In the genomic region with DNA sequence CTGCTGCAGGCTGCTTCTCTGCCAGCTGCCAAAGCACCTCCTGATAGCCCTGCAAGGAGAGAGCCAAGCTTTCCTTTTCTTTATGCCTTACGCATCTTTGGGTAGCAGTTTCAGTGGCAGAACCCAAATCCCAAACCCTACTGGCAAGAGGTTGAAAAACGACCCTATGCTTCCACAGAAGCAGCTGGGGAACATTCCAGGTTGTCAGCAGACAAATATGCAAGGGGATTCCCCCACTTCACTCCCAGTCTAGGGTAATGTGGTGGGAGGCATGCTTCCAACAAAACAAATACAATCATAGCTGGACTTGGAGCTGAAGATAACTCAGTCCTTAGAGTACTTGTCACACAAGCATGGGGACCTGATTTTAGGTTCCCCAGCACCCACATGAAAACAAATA, we compare ENCODE assay signal across 22 mouse cellular contexts.
DNase-seq lines count a peak whose midpoint lies in the region; ATAC-seq lines count a peak whose summit lies in the region.
"Had no signal": no experiment of that assay in that cellular context is flagged by ENCODE, and none has a peak within 500 bp of the region (broad histone marks: within the 10 kb centered on the region; RNA-seq: fewer than 3 reads in every experiment).

No protein-coding gene starts in this region.

- ATAC-seq in heart, embryonic 16.5 days (replicated peaks; ENCODE audit: extremely low read depth, insufficient read depth, low FRiP score): 0 out of 2 replicates have a peak, but pooled peaks have one; percentile 28
- no peak for ATAC-seq in midbrain, embryonic 11.5 days (ENCODE audit: low FRiP score)
- ATAC-seq in midbrain, embryonic 16.5 days: no peak
- ATAC-seq in inflammation-experienced regulatory T-cells, adult 6 months: no peak
- ATAC-seq: intestine, embryonic 16.5 days; liver, postnatal 0 days had no signal

- H3K36me3 ChIP-seq in heart, embryonic 16.5 days (ENCODE audit: control insufficient read depth, insufficient read depth): no peaks in the 10 kb centered on the region
- H3K36me3 ChIP-seq in midbrain, embryonic 11.5 days (ENCODE audit: control insufficient read depth, insufficient read depth, low read length): no peaks in the 10 kb centered on the region
- no peaks in the 10 kb centered on the region for H3K36me3 ChIP-seq in midbrain, embryonic 16.5 days (ENCODE audit: control insufficient read depth, insufficient read depth, low read length)
- H3K36me3 ChIP-seq: forebrain, embryonic 12.5 days; G1E; hindbrain, embryonic 15.5 days; kidney, embryonic 15.5 days; limb, embryonic 10.5 days; midbrain, embryonic 10.5 days; neural tube, embryonic 12.5 days had no signal

- peak overlapping the region; percentile 52 for H3K27ac ChIP-seq in heart, embryonic 16.5 days (ENCODE audit: low read length)
- H3K27ac ChIP-seq in midbrain, embryonic 11.5 days (ENCODE audit: low read depth, low read length): no peak overlapping the region
- no peak overlapping the region for H3K27ac ChIP-seq in midbrain, embryonic 16.5 days (ENCODE audit: low read length)
- H3K27ac ChIP-seq: forebrain, embryonic 12.5 days; hindbrain, embryonic 15.5 days; kidney, embryonic 15.5 days; left cerebral cortex, adult 2 months; limb, embryonic 10.5 days; midbrain, embryonic 10.5 days; neural tube, embryonic 12.5 days; stomach, postnatal 0 days had no signal

- H3K4me3 ChIP-seq in heart, embryonic 16.5 days (ENCODE audit: low read length): no peak overlapping the region
- H3K4me3 ChIP-seq in midbrain, embryonic 11.5 days (ENCODE audit: low read depth, low read length): no peak overlapping the region
- no peak overlapping the region for H3K4me3 ChIP-seq in midbrain, embryonic 16.5 days (ENCODE audit: low read depth, low read length)
- H3K4me3 ChIP-seq: forebrain, embryonic 12.5 days; hindbrain, embryonic 15.5 days; kidney, embryonic 15.5 days; left cerebral cortex, adult 2 months; limb, embryonic 10.5 days; midbrain, embryonic 10.5 days; neural tube, embryonic 12.5 days had no signal

- no peaks in the 10 kb centered on the region for H3K27me3 ChIP-seq in heart, embryonic 16.5 days (ENCODE audit: control insufficient read depth, insufficient read depth, low read length)
- H3K27me3 ChIP-seq in midbrain, embryonic 11.5 days (ENCODE audit: control insufficient read depth, insufficient read depth, low read length): no peaks in the 10 kb centered on the region
- no peaks in the 10 kb centered on the region for H3K27me3 ChIP-seq in midbrain, embryonic 16.5 days (ENCODE audit: control insufficient read depth, insufficient read depth, low read depth, low read length)
- H3K27me3 ChIP-seq: forebrain, embryonic 12.5 days; hindbrain, embryonic 15.5 days; kidney, embryonic 15.5 days; neural tube, embryonic 12.5 days had no signal

- peaks cover 17% of the 10 kb centered on the region for H3K4me1 ChIP-seq in heart, embryonic 16.5 days (ENCODE audit: control insufficient read depth, insufficient read depth, low read length)
- H3K4me1 ChIP-seq in midbrain, embryonic 11.5 days (ENCODE audit: control insufficient read depth, insufficient read depth, low read length): no peaks in the 10 kb centered on the region
- no peaks in the 10 kb centered on the region for H3K4me1 ChIP-seq in midbrain, embryonic 16.5 days (ENCODE audit: control insufficient read depth, insufficient read depth, low read length)
- H3K4me1 ChIP-seq: forebrain, embryonic 12.5 days; hindbrain, embryonic 15.5 days; kidney, embryonic 15.5 days; limb, embryonic 10.5 days; midbrain, embryonic 10.5 days; neural tube, embryonic 12.5 days had no signal

- no peaks in the 10 kb centered on the region for H3K9me3 ChIP-seq in heart, embryonic 16.5 days (replicated peaks; ENCODE audit: control insufficient read depth, low read length)
- no peaks in the 10 kb centered on the region for H3K9me3 ChIP-seq in midbrain, embryonic 11.5 days (ENCODE audit: control insufficient read depth, low read length)
- no peaks in the 10 kb centered on the region for H3K9me3 ChIP-seq in midbrain, embryonic 16.5 days (replicated peaks; ENCODE audit: control insufficient read depth, low read length, poor library complexity, severe bottlenecking)
- H3K9me3 ChIP-seq: forebrain, embryonic 12.5 days; G1E; hindbrain, embryonic 15.5 days; kidney, embryonic 15.5 days; limb, embryonic 10.5 days; midbrain, embryonic 10.5 days; neural tube, embryonic 12.5 days had no signal

- H3K4me2 ChIP-seq in heart, embryonic 16.5 days (ENCODE audit: low read depth, low read length): no peak overlapping the region; the same call in 1 of the 2 replicates
- no peak overlapping the region for H3K4me2 ChIP-seq in midbrain, embryonic 11.5 days
- H3K4me2 ChIP-seq in midbrain, embryonic 16.5 days (ENCODE audit: low read length): no peak overlapping the region
- H3K4me2 ChIP-seq: forebrain, embryonic 12.5 days; hindbrain, embryonic 15.5 days; kidney, embryonic 15.5 days; neural tube, embryonic 12.5 days had no signal

- intact Hi-C loops in heart, postnatal 25 days (cut with DNase I): no loop called here
- intact Hi-C loops in heart, postnatal 10 days (cut with DNase I): no loop called here

- no peak overlapping the region for H3K9ac ChIP-seq in heart, embryonic 16.5 days (ENCODE audit: low read length)
- no peak overlapping the region for H3K9ac ChIP-seq in midbrain, embryonic 11.5 days (ENCODE audit: low read length)
- no peak overlapping the region for H3K9ac ChIP-seq in midbrain, embryonic 16.5 days (ENCODE audit: low read depth, low read length)
- H3K9ac ChIP-seq: forebrain, embryonic 12.5 days; hindbrain, embryonic 15.5 days; kidney, embryonic 15.5 days; liver, postnatal 0 days; neural tube, embryonic 12.5 days had no signal

- DNase-seq in heart, postnatal 25 days (ENCODE audit: low spot score): no peak
- DNase-seq in midbrain, embryonic 11.5 days (ENCODE audit: low spot score, missing footprints): peak; percentile 62
- DNase-seq in heart, postnatal 10 days: peak; percentile 29 to 41
- DNase-seq in thymus, postnatal 36 days: no peak
- DNase-seq: cerebellum, adult 2 months; gastrocnemius, postnatal 14 days; liver, postnatal 0 days; lung, postnatal 4 days; right cerebral cortex, postnatal 4 days had no signal

- WGBS in heart, embryonic 16.5 days: 28% methylated on average over 2 of the region's 2 CpGs
- 64% methylated on average over 2 of the region's 2 CpGs for WGBS in midbrain, embryonic 11.5 days
- 71% methylated on average over 2 of the region's 2 CpGs for WGBS in midbrain, embryonic 16.5 days

Comparison
In these comparisons a context has a peak if more than half of its experiments do, and no peak if none do; other contexts are left out.
1. DNase-seq: peak in midbrain, embryonic 11.5 days (single experiment) and heart, postnatal 10 days (2 of 2); none in heart, postnatal 25 days (single experiment) and thymus, postnatal 36 days (0 of 2).